Mouse (Mus musculus) Patski (cell line): ENCODE data around the gene Mical3. TPM values are rescaled to one million over a fixed set of nuclear protein-coding genes. Genes with fewer than 3 reads are reported as not detected.
A peak's percentile ranks its signal among the peaks of the same experiment; 100 is the strongest.

Source experiments
- ATAC-seq: fragments of 100-300 bp; one replicate; pipeline ENCODE4 v1.8.0; 2021
- CTCF ChIA-PET: fragments of 350-600 bp; sonication (Branson Sonifier 250); formaldehyde crosslinking; loops from one replicate; lab custom pipeline; 2022; ENCODE audit warnings: inconsistent platforms; lab: Charles Lee
- POLR2A ChIA-PET: fragments of 350-600 bp; sonication (Branson Sonifier 250); formaldehyde crosslinking; loops from one replicate; lab custom pipeline; 2022; ENCODE audit warnings: antibody characterized with exemption, inconsistent platforms; lab: Charles Lee
- DNase-seq: peaks from one replicate; pipeline ENCODE4 v3.0.0-alpha.2; 2011; ENCODE audit warnings: low read depth, low spot score
- H3K27me3 ChIP-seq: fragments of 371-371 bp; one replicate; pipeline ENCODE4 v1.5.1; 2021
- CTCF ChIP-seq: fragments of 100-300 bp; IDR thresholded peaks from one replicate; pipeline ENCODE4 v1.5.1; 2021
- in situ Hi-C: fragments of 300-500 bp; cut with MboI; formaldehyde crosslinking; loops from 3 replicates; pipeline ENCODE4 v1.11.1; 2018; ENCODE audit warnings: low pct_unique_long_range_greater_than_20kb, mixed read lengths
- polyA plus RNA-seq: library from polyadenylated mRNA; unstranded; gene quantifications from one replicate; pipeline ENCODE4 v1.2.3, GENCODE M21; 2021

The Mical3 gene
- polyA plus RNA-seq, 1 experiment from 2014 or later: 47.3 TPM

GRCm38 (mm10) chr6:121117971-121118755 lies 12.6 kb downstream of the Mical3 start:
- TF ChIP-seq CTCF: no peak
- CTCF ChIA-PET: interaction anchor here (1.2 kb wide), 1 partner anchor 55 kb away, joined by 3 read pairs; no protein-coding TSS in a partner anchor
- ATAC-seq: no peak
- in situ Hi-C loops: loop anchor here (25.0 kb wide), 1 partner anchor 106 kb away; no protein-coding TSS in a partner anchor
- no peak for DNase-seq
- no peaks in the 10 kb centered on the region for H3K27me3 ChIP-seq
- POLR2A ChIA-PET: interaction anchor here (0.6 kb wide), 1 partner anchor 116 kb away, joined by 4 read pairs; no protein-coding TSS in a partner anchor

- H3K27me3 ChIP-seq: no peaks in the 10 kb centered on the region
- in situ Hi-C loops: loop anchor here (25.0 kb wide), 1 partner anchor 105 kb away; no protein-coding TSS in a partner anchor
- no peak for DNase-seq
- ChIA-PET POLR2A (no interaction called here), CTCF (interaction anchor here (1.3 kb wide), 1 partner anchor 63 kb away, joined by 3 read pairs; no protein-coding TSS in a partner anchor)
- no peak for ATAC-seq
- TF ChIP-seq CTCF: no peak
These were observed 13.7 kb downstream of the Mical3 start for GRCm38 (mm10) chr6:121117142-121117541.

GRCm38 (mm10) chr6:121116434-121116833 lies 14.4 kb downstream of the Mical3 start:
- in situ Hi-C loops: loop anchor here (25.0 kb wide), 1 partner anchor 104 kb away; no protein-coding TSS in a partner anchor
- ChIA-PET CTCF (interaction anchor here (1.3 kb wide), 1 partner anchor 63 kb away, joined by 3 read pairs; no protein-coding TSS in a partner anchor), POLR2A (no interaction called here)
- ATAC-seq: no peak
- no peak for TF ChIP-seq CTCF
- no peaks in the 10 kb centered on the region for H3K27me3 ChIP-seq
- DNase-seq: no peak

- ChIA-PET CTCF (interaction anchor here (1.2 to 1.6 kb wide), 4 partner anchors 13 to 97 kb away, joined by 3 to 4 read pairs (median 4); no protein-coding TSS in a partner anchor), POLR2A (no interaction called here)
- in situ Hi-C loops: loop anchor here (25.0 kb wide), 1 partner anchor 99 kb away; no protein-coding TSS in a partner anchor
- no peaks in the 10 kb centered on the region for H3K27me3 ChIP-seq
- no peak for ATAC-seq
- no peak for DNase-seq
- TF ChIP-seq CTCF: no peak
These were observed 19.2 kb downstream of the Mical3 start for GRCm38 (mm10) chr6:121111448-121112055.

GRCm38 (mm10) chr6:121109998-121110603 lies 20.7 kb downstream of the Mical3 start:
- DNase-seq: peak; percentile 92
- ChIA-PET CTCF (interaction anchor here (0.8 to 1.9 kb wide), 9 partner anchors 9 to 138 kb away, joined by 3 to 5 read pairs (median 4); no protein-coding TSS in a partner anchor), POLR2A (interaction anchor here (1.4 to 2.1 kb wide), 3 partner anchors 10 to 96 kb away, joined by 3 to 5 read pairs (median 4); no protein-coding TSS in a partner anchor)
- TF ChIP-seq CTCF: no peak
- peak; percentile 98 for ATAC-seq
- H3K27me3 ChIP-seq: no peaks in the 10 kb centered on the region
- in situ Hi-C loops: loop anchor here (25.0 kb wide), 1 partner anchor 98 kb away; no protein-coding TSS in a partner anchor

GRCm38 (mm10) chr6:121109181-121109981 lies 21.4 kb downstream of the Mical3 start:
- no peak for DNase-seq
- ChIA-PET CTCF (interaction anchor here (0.9 to 1.9 kb wide), 6 partner anchors 8 to 127 kb away, joined by 3 to 5 read pairs (median 4); no protein-coding TSS in a partner anchor), POLR2A (interaction anchor here (0.9 to 2.1 kb wide), 4 partner anchors 9 to 95 kb away, joined by 3 to 5 read pairs (median 4); no protein-coding TSS in a partner anchor)
- in situ Hi-C loops: loop anchor here (25.0 kb wide), 1 partner anchor 97 kb away; no protein-coding TSS in a partner anchor
- TF ChIP-seq CTCF: no peak
- ATAC-seq: peak; percentile 17
- H3K27me3 ChIP-seq: no peaks in the 10 kb centered on the region

GRCm38 (mm10) chr6:121108075-121108474 lies 22.7 kb downstream of the Mical3 start:
- no peak for ATAC-seq
- CTCF ChIA-PET: interaction anchor here (0.9 kb wide), 1 partner anchor 13 kb away, joined by 3 read pairs; no protein-coding TSS in a partner anchor
- TF ChIP-seq CTCF: no peak

GRCm38 (mm10) chr6:121106711-121107405 lies 23.9 kb downstream of the Mical3 start:
- ChIA-PET POLR2A (no interaction called here), CTCF (no interaction called here)
- in situ Hi-C loops: loop anchor here (25.0 kb wide), 1 partner anchor 95 kb away; no protein-coding TSS in a partner anchor
- no peak for DNase-seq
- ATAC-seq: no peak
- no peaks in the 10 kb centered on the region for H3K27me3 ChIP-seq
- TF ChIP-seq CTCF: no peak

More at GRCm38 (mm10) chr6:121108075-121108474, 22.7 kb downstream of the Mical3 start:
- POLR2A ChIA-PET: interaction anchor here (0.6 to 0.9 kb wide), 2 partner anchors 15 to 219 kb away, joined by 3 read pairs; no protein-coding TSS in a partner anchor
- H3K27me3 ChIP-seq: no peaks in the 10 kb centered on the region
- in situ Hi-C loops: loop anchor here (25.0 kb wide), 1 partner anchor 96 kb away; no protein-coding TSS in a partner anchor
- DNase-seq: no peak
